Mouse (Mus musculus) ovary, postnatal 36 days (tissue): ENCODE results near the gene Rin3.
"Not testable (repeated sequence)": the region's sequence is repeated elsewhere in the genome, so short reads cannot be mapped to it uniquely, and the experiment has no call there.

Source experiments
- DNase-seq: peaks from one replicate; pipeline ENCODE4 v3.0.0; 2022; ENCODE audit warnings: low spot score, mixed read lengths

The Rin3 gene

GRCm38 (mm10) chr12:102282763-102283482, at the start of gene Rin3:
Rin3 (plus strand) TSS chr12:102283048.
- DNase-seq = peak; percentile 65

DNA sequence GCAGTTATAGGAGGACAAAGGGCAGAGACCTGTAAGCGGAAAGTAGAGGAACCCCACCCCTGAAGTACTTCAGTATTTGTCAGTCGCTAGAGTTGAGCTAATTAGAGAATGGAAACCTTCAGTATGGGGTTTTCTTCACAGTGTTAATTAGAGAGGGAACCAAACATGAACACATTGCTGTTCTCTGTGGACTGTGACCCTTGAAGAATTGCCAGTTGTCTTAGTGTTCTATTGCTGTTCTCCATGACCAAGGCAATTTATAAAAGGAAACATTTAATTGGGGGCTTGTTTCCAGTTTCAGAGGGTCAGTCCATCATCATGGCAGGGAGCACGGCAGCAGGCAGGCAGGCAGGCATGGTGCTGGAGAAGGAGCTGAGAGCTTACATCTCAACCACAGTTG, 47.3 kb upstream of the Rin3 start:
- DNase-seq = no peak

GRCm38 (mm10) chr12:102236317-102236716, 46.5 kb upstream of the Rin3 start:
- no peak for DNase-seq

GRCm38 (mm10) chr12:102242076-102242722, 40.6 kb upstream of the Rin3 start:
- DNase-seq = no peak

GRCm38 (mm10) chr12:102243915-102244314, 38.9 kb upstream of the Rin3 start:
- no peak for DNase-seq

GRCm38 (mm10) chr12:102246226-102246625, 36.6 kb upstream of the Rin3 start:
- DNase-seq = no peak

- no peak for DNase-seq
Observed at GRCm38 (mm10) chr12:102248104-102248503, 34.7 kb upstream of the Rin3 start.

- DNase-seq = no peak
Observed at GRCm38 (mm10) chr12:102250316-102250715, 32.5 kb upstream of the Rin3 start.

DNA sequence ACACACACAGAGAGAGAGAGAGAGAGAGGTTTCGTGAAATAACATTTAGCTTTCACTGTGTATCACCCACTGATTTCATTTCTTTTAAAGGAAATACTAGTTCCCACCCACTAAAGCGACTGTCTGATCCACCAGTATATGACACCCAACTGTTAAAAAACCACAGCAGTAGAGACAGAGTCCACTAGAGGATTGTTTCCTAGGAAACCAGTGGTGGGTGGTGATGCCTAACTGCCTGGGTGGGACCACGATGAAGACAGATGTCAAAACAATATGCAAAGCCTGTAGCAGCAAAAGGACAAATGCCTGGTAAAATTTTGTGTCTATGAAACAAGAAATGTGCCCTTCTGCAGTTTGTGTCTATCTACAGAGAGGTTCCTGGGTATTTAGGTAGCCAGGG, 31.8 kb upstream of the Rin3 start:
- DNase-seq = no peak

GRCm38 (mm10) chr12:102251985-102252384, 30.9 kb upstream of the Rin3 start:
- no peak for DNase-seq

GRCm38 (mm10) chr12:102252525-102252924, 30.3 kb upstream of the Rin3 start:
- DNase-seq = no peak

DNA sequence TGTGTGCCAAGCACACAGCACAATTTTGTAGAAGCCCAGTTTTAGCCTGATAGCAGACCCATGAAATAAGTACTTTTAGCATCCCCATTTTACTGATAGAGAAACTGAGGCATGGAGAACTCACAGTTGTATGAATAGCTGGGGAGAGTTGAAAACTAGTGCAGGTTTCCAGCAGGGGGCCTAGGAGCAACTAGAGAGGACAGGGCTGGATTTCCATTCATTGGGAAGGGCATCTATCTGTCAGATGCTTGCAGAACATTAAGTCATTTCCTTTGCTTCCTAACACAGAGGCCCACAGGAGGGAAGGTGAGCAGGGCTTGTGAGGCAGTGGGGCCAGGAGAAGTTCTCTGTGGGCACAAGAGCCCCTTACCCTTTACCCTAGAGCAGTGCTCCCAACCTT, 27.8 kb upstream of the Rin3 start:
- no peak for DNase-seq

GRCm38 (mm10) chr12:102258522-102259112, 24.2 kb upstream of the Rin3 start:
- no peak for DNase-seq

DNA sequence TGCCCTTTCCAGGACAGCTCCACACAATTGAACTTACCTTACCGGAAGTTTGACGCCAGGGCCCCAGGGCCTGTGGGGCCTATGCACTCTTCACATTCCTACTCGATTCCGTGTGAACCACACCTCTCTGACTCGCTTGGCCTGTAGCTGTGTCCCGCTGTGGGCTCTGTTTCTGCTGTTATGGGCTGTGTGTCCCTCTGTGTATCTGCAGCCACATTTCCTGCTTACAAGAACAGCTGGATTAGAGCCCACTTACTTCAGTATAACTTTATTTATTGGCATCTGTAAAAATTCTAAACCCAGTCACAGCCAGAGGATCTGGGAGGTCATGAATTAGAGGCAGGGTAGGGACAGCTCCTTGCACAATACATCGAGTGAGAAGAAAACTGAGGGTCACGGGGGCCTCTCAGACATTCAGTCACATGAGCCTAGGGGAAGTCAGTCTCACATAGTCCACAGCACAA, 20.9 kb upstream of the Rin3 start:
- no peak for DNase-seq

DNA sequence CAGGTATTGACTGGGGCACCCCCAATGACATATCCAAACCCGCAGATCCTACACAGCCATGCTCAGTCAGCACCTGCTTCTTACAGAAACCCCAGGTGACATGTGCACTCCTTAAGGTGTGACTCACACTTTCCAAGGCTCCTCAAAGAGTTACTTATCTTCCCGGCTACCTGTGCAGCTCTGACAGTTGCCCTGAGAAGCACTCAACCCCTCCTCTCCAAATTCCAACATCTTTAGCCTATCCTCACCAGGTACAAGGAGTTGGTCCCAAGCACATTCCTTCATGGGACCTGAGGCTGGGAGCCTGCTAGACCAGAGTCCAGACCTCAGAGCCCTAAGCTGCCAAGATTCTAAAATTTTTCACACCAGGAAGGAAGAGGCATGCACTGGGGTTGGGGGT, 20.0 kb upstream of the Rin3 start:
- DNase-seq = no peak

- DNase-seq = no peak
Observed at GRCm38 (mm10) chr12:102263249-102263648, 19.6 kb upstream of the Rin3 start.

GRCm38 (mm10) chr12:102266433-102266832, 16.4 kb upstream of the Rin3 start:
- no peak for DNase-seq

DNA sequence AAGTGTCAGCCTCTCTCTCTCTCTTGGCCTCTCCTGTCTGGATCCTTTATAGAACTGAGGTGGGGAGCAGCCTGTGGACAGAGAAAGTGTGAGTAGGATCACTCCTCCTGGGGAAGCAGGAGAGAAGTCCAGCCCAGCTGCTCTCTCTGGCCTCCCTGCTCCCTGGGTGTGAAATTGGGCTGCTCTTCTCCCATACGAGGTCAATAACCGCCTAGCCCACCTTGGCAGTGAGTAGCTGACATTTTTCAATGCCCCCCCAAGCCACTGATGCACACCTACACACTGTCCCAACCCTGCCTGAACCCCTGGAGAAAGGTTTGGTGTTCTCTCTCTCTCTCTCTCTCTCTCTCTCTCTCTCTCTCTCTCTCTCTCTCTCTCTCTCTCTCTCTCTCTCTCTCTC, 13.7 kb upstream of the Rin3 start:
- no peak for DNase-seq

DNA sequence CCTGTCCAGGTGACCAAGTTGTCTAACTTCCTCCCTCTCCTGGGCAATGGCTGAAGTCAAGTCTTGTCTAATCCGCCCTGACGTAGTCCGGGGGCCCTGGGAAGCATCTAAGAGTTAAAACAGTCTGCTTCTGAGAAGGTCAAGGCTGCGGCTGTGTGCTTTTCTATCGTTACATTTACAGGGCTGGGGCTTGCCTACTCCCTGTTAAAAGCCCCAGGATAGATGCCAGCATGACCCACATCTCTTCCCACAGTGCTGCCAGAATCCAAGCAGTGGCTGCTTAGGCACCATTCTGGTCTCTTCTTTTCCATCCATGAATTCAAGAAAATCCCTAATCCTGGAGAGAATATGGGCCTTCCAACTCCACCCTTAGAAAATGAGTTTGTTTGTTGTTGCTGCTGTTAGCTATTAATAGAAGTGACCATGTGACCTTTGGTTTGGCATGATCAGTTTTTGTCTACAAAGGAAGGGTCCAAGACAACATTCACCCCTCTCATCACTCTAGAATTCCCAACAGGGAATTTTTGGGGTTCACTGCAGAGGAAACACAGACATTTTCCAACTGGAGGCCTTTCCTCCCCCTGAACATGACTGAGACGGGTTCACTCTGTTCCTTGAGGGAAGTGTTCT, 12.0 kb upstream of the Rin3 start:
- no peak for DNase-seq

- peak; percentile 58 for DNase-seq
Observed at GRCm38 (mm10) chr12:102271447-102271846, 11.4 kb upstream of the Rin3 start.

DNA sequence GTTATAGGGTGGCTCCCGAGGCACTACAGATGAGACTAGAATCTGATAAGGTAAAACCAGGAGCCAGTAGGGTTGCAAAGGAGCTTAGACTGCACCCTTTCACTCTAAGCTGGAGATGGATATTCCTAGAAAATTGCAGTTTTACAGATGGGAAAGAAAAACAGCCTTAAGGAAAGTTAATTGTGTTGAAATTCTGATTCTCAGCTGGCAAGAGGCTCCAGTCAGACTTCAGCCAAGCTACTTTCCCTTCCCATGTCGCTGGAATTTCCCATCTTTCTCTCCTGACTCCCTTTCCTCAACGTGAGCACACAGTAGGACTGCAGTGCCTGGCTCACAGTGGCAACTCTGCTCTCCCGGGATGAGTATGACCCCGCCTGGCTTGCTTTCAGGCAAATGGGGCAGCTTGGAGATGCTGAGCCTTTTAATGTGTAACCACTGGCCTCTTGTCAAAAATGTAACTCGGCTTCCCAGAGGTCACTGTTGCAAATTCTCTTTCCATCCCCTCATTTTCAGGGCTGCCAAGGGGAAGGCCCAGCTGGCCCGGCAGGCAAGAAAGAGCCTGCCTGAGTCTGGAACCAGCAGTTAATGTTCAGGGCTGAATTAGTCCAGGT, 6.9 kb upstream of the Rin3 start:
- peak; percentile 28 for DNase-seq

DNA sequence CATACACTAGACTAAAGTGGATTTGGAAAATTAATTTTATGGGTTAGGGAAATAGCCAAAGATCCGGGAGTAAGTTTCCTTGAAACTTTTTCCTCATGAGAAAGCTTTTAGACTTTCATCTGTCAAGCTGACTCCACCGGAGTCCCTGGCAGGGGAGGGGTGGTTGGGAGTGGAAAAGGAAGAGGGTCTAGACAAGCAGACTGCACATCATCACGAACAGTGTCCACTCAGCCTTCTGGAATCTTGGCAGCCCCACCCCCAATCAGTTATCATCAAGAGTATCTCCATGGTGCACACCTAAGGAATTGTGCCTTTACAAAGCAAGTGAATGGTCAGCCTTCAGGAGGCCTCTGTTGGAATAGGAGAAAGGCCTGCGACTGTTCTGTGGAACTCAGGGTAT, 2.6 kb upstream of the Rin3 start:
- not testable (repeated sequence) for DNase-seq
